Mouse (Mus musculus) thymus, postnatal 25 days (tissue): ENCODE measurements at regions not wholly inside any gene's neighbourhood (a gene's known extent, or its start where the extent isn't known, plus 50 kb on each side); places are given as distances from the start of the nearest gene placed in this dataset.

Experiments
- DNase-seq: peaks from one replicate; pipeline ENCODE4 v3.0.0; 2022

DNA sequence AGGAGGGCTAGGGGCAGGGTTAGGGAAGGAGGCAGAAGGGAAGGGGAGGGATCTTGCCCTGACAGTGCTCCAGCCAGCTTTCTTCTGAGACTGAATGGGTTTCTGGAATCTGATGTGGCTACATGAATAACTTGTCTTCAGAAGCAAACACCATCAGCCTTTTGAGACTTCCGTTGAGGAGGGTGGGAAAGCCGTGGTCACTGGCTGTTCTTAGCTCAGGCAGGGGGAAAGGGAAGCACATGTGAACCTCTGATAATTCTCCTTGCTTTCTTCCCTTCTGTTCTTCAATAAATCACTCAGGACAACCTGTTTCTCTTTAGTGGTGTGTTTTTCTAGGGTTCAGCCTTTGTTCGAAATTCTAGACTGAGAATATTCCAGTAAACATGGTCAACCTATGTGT is 148.9 kb downstream of the Bcl11a start:
- no peak for DNase-seq

DNA sequence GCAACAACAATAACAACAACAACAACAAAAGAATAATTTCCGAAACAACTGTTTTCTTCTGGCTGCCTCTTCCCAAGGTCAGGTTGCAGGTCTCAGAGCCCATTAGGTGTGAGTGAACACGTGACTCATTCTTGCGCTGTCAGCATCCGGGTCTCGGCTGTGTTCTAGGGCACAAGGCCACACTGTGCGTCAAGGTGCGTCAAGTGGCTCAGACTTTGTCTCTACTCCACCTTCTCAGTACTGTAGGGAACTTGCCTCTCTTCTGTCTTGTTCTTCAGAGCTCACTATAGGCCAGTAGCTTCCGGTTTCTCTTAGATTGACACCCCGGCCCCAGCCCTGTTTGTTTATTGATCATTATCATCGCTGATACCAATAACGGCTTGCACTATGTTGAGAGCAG is 155.5 kb downstream of the Bcl11a start:
- no peak for DNase-seq

DNA sequence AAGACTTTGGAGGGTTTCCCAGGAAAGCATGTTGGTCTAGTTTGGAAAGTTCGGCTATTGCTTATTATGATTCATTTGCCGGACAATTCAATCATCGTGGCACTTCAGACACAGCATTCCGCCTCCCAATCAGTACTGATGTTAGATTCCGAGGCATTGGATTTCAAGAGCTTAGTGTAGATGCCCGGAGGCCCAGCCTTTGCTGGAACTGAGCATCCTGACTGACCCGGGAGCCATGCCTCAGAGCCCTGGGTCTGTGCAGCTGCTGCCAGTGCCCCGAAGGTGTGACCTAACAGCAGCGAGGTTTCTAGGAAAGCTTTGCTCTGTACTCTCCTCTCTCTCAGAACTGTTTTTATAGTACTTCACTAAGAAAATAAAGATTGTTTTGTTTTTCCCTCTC is 156.0 kb downstream of the Bcl11a start:
- DNase-seq = no peak

DNA sequence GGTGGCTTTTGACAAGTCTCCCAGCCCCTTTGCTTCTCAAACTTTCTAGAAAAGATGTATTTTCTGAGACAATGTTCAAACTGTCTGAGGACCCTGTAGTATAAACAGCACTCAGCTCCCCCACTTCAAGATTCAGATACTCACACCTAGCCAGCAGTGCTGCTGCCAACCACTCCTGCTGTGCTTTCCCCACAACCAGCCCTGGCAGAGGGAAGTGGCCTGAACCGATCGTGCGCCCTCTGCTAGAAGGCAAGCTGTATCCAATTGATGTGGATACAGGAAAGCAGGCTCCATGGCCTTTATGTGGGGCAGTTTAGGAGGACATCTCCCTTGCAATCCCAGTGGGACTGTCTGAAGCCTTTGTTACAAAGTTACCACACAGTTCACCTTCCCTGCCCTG is 156.6 kb downstream of the Bcl11a start:
- no peak for DNase-seq

DNA sequence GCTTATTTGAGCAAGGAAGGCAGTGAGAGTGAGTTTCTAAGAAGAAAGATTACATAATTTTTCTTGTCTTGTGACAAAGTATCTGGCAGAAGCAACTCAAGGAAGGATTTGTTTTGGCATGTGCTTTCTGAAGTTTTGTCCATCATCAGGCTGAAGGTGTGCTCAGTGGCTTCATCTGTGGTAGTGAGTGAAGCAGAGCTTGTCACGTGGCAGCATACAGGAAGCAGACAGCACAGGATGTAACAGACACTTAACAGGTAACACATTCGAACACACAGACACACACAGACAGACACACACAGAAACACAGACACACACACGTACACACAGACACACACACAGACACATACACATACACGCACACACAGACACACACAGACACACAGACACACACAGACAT is 157.5 kb downstream of the Bcl11a start:
- no peak for DNase-seq

DNA sequence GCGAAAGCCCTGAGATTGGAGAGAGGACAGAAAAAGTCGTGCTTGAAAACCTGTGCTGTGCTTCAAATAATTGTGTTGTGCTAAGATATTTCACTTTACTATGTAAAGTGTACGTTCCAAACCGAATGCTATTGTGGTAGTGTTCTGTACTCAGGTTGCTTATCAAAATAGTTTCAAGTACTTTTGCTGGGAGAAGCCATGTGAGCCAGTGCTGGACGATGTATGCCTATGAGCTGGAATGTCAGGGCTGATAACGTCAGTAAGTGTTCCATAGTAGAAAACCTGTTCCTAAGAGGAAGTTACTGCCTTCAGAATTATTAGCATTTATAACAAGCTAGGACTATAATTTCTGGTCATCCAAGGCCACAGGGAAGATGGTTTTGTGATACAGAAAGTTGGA is 161.8 kb downstream of the Bcl11a start:
- no peak for DNase-seq

DNA sequence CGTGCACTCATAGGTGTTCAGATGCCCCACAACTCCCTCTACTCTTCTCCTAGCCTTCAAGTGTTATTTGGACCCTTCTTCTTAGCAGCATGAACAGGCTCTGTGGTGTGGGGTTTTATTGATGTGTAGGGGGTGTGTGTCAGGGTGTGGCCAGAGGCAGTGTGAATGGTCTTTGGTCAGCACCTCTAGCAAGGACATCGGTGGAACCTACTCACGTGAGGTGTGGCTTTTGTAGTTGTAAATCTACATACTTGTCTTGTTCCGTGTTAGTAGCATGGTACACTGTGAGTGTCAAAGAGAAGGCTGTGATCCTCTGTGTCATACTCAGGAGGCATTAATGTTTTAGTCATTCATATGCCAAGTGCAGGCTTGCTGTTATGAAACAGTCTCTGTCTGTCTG is 164.2 kb downstream of the Bcl11a start:
- no peak for DNase-seq

DNA sequence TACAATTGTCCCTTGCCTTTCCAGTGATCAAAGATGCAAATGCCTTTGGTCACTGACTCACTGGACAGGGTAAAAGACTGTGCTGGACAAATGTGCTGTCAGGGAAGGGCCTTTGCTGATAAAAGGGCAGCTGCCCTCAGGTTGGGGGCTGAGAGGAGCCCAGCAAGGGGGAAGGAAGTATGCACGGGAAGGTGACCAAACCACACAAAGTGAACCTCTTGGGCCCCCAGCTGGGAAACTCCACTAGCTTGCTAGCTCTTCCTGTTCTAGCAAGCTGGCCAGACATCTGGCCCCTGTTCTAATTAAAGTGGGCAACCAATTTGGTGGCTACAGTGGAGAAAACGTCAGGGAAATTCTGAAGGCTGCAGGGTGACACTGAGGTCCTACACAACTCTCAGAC is 165.0 kb downstream of the Bcl11a start:
- no peak for DNase-seq

DNA sequence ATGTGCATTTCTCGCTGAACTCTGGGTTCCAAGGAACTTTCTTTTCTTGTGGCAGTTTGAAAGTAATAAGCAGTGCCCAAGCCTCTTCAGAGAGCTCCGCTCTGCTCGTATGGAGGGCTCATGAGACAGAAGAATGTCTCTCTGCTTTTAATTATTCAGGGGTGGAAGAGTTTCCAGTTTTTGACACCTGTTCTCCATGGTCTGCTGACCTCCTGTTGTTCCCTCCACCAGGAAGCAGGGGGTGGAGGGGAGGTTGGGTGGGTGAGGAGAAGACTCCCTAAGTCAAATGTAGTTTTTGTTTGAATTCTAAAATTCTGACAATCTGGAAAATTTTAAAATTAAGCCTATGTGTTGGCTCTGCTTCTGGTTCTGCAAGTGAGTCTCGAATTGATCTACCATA is 167.5 kb downstream of the Bcl11a start:
- no peak for DNase-seq

DNA sequence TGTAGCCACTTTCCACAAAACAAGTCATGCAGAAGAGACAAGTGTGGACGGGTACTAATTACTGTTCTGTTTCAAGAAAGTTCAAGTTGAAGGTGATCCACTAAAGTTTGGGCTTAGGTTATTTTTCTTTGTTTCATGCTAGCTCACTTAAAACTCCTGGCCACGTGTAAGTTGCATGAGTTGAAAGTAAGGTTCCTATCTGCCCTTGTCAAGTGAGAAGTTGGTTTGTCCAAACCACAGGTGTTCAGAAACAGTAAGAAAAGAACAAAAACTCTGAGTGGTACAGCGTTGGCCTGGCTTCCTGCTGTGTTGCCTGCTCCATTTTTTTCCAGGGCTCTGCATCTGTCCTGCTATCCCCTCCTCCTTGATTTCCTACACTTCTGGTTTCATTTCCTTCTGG is 168.5 kb downstream of the Bcl11a start:
- DNase-seq = no peak

DNA sequence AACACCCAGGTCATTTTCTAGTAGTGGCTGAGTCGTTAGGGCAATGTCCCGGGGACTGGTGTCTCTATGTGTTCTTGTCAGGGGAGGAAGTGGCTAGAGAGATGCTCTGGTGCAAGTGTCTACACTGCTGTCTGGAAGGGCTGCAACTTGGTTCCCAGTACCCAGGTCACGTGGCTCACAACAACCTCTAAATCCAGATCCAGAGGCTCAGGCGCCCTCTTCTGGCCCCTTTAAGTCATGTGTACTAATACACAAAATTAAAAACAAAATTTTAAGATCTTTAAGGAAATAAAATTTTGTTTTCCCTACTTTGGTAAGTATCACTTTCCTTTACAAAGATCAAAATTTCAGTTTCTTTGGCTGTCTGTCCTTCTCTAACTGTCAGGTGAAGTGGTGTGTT is 169.4 kb downstream of the Bcl11a start:
- DNase-seq = no peak

DNA sequence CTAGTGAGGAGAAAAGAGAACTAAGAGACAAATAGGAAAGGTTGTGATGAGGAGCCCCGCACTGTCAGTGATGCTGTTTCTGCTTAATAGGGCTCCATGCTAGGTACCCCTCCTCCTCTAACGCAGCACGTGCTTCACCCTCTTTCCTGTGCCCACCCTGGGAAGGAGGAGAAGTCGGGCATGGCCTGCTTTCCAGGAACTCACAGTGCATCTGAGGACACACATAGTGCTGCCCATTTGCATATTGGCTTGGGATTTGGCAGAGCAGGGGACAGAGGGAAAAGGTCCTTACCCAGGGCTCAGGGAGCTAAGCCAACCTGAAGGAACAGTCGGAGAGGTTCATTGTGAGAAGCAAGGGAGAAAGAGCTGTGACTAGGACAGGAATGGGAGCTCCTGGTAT is 173.7 kb downstream of the Bcl11a start:
- no peak for DNase-seq

DNA sequence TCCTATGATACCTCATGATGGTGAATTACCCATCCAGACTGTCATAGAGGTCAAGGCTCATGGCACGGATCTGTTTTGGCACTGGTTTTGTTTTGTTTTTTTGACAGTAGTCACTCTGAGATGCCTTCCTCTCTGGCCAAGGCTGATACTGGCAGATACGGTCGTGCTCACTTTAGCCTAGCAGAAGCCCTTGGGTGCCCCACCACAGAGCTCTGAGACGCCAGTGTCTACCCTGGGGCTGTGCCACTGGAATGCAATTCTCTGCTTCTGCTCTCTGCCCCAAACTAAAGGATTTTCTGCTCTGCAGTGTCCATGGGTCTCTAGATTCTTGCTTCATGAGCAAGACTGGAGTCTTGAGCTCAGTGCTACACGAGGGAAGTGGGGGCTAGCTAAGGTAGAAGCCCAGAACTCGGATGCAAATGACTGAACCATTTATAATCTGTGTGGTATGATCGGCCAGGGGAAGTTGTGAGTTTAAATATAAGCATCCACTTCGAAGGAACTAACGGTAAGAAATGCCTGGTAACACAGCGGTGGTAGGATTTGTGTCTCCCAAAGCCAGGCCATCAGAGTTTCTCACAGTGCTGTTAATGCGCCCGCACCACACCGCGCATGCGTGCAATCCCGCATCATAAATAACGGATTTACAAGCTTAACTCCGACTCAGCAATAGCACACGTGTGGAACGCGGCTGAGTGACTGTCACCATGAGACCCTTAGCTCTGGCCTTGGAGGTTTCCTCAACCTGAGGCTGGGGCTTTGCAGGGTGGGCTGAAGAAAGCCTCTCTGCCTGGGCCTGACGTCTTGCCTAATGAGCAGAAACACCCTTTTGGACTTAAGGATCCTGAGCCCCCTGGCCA is 177.6 kb downstream of the Bcl11a start:
- DNase-seq = no peak

DNA sequence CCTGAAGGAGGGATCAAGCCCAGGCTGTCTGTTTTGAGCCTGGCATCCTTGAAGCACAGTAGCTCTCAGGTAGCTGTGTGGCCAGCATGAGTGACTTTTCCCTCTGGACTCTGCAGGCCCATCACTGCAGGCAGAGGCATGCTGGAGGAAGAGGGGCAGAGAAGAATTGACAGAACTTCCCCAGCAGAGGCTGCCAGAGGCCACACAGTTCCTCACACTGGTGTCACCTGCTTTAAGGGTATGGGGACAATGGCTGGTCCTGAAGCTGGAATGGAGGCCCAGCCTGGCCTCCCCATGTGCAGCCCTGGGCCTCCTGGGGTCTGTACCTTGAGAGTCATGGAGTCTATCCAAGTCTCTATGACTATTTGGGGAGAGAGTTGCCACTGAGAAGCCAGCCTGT is 179.9 kb downstream of the Bcl11a start:
- no peak for DNase-seq

DNA sequence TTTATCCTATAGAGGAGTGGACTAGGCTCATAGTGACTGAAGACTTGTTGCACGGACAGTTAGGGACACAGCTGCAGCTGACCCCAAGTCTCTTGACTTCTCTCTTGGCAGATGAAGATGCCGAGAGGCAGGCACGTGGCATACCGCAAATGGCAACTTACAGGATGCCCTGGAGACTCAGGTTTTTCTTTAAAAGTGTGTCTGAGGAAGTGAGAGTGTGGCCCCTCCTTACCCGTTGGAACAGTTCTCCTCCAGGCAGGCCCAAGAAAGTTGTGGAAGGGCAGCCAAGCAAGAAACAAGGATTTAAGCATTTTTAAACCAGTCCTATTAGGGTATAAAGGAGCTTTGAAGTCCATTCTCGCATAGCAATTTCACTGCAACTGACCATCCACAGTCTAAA is 180.5 kb downstream of the Bcl11a start:
- DNase-seq = no peak

DNA sequence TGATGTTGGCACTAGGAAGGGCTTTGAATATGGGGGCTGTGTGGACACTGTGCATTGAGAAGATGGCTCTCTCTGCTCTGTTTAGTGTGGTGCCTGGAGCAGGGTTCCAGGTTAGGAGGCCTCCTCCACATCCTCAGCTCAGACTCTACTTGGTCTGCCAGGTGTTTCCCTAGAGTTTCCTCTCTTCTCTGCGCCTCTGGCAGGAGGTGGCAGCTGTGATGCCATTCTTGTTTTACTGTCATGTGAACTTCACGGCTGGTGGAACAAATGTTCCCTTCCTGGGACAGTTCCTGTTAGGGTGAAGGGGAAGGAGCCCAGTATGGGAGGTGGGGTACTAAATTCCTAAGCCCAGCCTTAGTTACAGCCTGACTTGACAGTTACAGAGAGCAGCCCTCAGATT is 181.8 kb downstream of the Bcl11a start:
- no peak for DNase-seq

DNA sequence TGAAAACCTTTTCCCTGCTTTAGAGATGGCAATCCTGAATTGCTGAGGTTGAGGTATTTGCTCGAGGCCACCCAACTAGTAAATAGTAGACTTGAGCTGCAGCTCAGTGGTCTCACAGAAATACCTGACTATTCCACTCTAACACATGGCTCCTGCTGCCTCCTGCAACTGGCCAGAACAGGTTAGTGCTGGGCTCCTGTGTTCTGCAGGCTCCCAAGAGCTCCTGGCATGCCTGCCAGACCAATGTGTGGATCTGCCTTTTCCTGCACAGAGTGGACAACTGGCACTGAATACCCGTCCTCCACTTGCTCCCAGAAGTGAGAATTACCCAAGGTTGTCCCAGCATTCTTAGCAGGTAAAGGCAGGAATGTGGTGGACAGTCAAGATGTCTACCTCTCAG is 191.2 kb downstream of the Bcl11a start:
- DNase-seq = no peak

DNA sequence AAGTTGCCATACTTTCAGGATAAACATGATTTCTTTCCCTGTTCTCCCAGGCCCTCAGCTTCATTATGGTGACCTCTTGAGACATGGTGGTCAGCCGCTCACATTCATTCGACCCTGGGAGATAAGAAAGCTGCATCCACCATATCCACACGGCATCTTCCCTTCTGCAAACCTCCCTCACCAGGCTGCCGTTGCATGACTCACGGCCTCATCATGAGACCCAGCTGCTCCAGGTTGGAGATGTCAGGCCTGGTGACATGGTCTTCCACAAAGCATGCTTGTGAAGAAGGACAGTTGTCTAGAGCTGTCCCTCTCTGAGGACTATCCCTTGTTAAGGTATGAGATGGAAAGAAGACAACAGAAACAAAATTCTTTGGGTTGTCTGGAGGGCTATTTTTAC is 203.8 kb downstream of the Bcl11a start:
- DNase-seq = no peak

DNA sequence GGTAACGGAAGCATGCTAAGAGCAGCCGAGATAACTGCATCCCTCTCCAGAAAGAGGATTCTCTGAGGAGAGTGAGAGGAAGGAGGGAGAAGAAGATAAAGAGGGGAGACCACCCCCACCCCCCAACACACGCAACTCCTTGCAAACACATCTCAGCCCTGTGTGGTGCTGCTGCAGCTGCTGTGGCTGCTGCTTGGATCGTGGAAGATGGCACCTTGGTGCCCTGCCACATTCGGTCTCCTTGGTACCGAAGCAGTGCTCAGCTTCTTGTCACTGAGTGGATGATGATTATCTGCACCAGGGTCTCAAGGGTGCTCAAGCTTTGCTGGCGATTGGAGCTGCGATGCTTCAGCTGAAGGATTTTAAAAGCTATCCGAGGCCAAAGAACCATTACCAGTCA is 204.7 kb downstream of the Bcl11a start:
- DNase-seq = no peak

DNA sequence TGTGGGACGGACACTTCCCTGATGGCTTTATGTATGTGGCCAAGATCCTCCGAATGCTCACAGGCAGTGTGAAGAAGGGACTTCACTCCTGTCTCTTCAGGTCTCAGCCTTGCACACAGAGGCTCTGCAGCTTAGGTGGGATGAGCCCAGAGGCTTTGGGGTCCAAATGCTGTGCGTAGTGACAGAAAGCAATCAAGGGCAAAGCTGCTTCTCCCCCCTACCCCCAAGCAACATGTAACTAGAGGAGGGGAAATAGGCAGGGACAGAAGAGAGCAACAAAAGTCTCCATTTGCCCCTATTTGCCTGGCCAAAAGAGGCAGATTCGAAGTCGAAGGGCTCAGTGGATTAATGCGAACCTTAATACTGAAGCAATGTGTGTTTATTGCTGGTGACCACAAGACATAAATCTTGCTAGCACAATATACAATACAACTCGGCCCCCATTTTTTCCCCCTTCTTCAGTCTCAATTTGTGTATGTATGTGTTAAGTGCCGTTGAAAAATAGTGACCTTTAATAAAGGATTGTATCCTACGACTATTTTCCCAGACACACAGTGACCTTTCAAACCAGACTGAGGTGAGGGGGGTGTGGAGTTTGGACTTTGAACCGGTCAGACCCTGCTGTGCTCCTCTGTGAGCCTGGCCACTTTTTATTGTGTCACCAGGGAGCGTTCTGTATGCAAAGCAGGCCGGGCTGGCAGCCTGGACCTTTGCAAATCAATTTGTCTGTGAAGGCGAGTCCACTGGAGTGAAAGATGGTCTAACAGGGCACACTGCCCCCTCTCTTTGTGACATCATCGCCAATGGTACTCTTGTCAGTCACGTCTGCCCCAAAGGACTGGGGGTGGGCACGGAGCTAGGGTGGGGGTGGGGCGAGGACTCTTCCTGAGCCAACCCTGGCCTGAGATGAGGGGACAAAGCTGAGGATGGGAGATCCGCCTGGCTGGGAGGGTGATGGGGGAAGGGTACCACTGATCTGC is 208.6 kb downstream of the Bcl11a start:
- DNase-seq = no peak

DNA sequence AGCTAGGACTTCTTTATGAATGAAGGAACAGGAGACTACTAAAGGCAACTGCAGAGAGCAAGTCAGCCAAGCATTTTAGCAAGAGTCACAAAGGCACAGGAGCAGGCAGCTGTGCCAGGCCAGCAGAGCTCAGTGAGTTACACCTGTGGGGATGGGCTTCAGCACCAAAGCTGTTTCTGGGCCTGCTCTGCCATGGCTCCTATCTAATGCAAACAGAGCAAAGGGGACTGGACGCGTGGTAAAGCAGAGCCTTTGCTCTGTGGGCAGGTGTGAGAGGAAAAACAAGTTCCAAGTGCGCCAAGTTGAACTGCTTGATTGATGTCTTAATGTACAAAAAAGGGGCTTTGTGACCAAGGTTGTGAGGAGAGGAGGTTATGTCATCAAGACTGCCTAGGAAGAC is 215.4 kb downstream of the Bcl11a start:
- DNase-seq = no peak

DNA sequence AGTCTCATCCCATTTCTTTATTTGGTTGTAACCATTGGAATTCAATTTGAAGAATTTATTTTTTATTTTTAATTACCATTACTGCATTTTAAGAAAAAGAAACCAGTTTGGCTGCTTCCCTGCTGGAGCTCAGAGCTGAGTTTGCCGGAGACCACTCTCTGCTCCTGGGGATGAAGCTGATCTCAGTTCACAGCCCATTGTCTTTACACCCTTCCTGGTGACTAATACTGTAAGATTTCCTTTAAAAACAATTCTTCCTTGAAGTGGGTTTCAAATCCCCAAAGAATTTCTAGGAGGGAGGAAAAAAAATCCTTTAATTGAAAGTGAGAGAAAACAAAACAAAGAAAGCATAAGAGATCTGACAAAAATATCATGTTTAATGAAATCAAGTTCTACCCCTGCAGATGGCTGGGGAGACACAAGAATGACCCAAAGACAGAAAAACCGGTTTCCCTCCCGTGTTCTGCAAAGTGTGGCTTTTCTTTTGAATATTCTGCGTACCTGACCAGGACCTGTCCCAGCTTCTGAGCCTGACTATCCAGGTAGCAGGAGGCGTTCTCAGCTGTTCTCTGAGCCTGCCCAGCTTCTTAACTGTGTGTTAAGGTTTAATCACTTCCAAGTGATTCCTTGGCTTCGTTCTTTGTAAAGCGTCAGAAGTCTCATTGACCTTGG is 216.1 kb downstream of the Bcl11a start:
- DNase-seq = no peak

DNA sequence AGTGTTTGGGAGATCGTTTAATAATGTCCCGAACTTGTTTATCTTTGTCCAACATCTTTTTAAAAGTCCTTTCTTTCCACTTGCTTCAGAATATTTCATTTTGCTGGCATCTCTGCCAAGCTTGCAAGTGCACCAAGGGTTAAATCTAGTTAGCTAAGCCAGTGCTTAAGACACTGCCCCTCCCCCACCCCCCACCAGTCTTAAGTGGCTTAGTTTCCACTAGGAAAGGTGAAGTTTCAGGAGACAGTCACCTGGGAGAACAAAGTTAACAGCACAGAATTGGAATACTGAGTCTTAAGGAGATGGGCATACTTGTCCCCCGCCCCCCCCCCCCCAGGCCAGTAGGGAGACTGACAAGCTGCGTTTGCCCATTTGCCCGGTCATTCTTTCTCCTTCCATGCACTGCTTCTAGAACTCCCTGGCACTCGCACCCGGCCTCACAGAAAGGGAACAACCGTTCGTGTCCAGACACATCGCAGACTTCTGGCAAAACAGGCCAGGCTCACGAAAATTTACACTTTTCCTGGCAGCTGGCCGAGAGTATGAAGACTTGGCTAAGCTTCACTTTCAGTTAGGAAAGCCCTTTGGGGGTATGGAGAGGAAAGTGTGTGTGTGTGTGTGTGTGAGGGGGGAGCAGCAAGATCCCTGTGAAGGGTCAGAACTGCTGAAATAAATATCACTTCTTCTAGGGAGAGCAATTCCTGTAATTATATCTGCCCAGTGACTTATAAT is 219.2 kb downstream of the Bcl11a start:
- DNase-seq = no peak
